Mouse (Mus musculus) B cell, adult 2 months (primary cell): Measurements from ENCODE around the gene Aak1.
"Not testable (repeated sequence)": the region's sequence is repeated elsewhere in the genome, so short reads cannot be mapped to it uniquely, and the experiment has no call there.

Experiments
- DNase-seq, 2 experiments: peaks; one replicate each; pipeline ENCODE4 v3.0.0; 2022

Gene Aak1

GRCm38 (mm10) chr6:87031310-87031709 lies 182.0 kb downstream of the Aak1 start:
- DNase-seq: not testable (repeated sequence)

- DNase-seq: no peak
Measured at GRCm38 (mm10) chr6:87032401-87032800, 183.1 kb downstream of the Aak1 start.

DNA sequence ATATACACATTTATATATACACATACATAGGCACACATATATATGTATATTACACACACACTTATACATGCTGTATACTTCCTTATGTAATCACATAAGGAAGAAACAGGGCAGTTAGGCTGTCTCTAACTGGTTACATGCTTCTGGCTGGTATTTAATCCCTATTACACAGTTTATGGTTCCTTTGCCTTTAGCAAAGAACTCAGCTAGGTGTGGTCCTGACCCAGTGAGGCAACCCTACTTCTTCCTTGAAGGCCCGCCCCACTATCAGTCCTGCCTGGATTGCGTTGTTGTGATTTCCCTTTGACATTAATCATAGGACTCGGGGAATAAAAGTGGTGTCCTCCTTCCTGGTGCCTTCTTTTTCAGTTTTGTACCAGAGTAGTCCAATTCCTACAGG lies 185.1 kb downstream of the Aak1 start:
- no peak for DNase-seq

DNA sequence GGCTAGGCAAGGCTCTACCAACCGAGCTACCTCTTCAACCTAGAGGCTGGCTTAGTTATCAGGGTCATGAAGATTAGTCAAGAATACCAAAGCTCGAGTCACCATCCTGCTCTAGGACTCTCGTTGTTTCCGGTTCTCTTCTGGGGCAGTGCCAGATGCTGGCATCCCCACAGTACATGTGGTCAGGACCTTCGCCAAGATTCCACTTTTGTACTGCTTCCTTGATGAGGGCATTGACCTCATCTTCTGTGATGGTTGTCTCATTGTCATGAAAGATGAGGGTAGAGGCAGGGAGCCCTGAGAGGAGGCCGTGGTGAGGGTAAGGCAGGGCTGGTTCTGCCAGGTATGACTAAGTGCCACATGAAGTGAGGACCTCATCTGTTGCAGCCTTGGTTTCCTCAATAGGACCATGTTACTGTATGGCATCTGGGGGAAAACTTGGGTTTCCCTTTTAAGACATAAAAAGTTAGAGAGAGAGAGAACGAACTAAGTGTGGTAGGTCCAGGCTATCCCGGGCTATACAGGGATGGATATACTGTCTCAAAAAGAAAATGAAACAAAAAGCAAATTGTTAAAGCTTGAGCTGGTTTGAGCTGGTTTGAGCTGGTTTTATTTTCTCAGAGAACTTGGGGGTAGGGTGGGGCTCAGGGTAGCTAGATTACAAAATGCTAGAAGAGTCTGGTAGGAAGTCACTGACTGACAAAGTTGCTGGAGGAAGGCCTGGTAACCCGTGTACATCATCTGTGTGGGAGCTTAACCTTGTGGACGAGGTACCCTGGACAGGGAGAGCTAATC lies 188.7 kb downstream of the Aak1 start:
- no peak for DNase-seq

- no peak for DNase-seq
Measured at GRCm38 (mm10) chr6:87039161-87039560, 189.8 kb downstream of the Aak1 start.

GRCm38 (mm10) chr6:87040971-87041370 lies 191.7 kb downstream of the Aak1 start:
- DNase-seq: no peak

GRCm38 (mm10) chr6:87041431-87041830 lies 192.1 kb downstream of the Aak1 start:
- no peak for DNase-seq

DNA sequence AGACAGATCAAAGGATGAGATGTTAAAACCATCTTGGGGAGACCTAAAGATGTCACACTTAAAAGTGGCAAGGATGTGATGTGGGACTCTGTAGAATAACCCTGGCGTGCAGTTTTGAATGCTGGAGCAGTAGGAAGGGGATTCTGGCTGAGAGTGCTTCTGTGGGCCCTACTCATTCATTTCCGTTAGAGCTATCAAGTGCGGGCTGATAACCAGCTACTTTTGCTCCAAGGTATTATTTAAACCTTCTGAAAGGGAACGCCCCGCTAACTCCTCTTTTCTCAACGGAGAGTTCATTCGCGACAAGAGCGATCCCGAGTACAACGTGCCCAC lies 192.7 kb downstream of the Aak1 start:
- DNase-seq: no peak

GRCm38 (mm10) chr6:87042337-87043130 lies 193.2 kb downstream of the Aak1 start, which contains the start of gene Gfpt1:
Gene Gfpt1, plus strand, starts transcription at chr6:87042846.
- DNase-seq: peak; percentile 96 to 97

- no peak for DNase-seq
Measured at GRCm38 (mm10) chr6:87043131-87043516, 193.8 kb downstream of the Aak1 start.

DNA sequence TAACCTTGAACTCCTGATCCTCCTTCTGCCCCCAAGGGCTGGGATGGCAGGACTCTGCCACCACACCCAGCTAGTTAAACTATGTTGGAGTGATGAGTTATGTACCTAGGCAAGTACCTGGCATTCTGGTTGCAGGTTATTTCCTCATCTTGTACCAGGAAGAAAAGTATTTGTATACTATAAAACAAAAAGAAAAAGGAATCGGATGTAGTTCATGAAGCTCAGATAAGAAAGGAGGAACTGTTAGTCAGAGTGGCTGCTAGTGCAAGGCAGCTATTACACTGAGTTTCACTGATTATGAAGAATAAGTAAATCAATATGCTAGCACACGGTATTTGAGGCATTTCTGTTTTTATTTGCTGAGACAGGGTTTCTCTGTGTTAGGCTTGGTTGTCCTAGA lies 195.6 kb downstream of the Aak1 start:
- no peak for DNase-seq

GRCm38 (mm10) chr6:87045507-87045906 lies 196.2 kb downstream of the Aak1 start:
- no peak for DNase-seq

DNA sequence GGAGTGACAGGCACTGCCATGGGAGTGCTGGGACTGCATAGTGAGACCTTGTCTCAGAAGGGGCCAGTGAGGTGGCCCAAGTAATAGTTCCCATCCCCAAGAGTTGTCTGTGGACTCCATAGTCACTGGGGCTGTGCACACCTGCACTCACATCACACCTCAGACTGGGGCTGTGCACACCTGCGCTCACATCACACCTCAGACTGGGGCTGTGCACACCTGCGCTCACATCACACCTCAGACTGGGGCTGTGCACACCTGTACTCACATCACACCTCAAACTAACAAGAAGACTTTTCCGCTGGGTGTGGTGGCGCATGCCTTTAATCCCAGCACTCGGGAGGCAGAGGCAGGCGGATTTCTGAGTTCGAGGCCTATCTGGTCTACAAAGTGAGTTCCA lies 199.4 kb downstream of the Aak1 start:
- DNase-seq: not testable (repeated sequence)

DNA sequence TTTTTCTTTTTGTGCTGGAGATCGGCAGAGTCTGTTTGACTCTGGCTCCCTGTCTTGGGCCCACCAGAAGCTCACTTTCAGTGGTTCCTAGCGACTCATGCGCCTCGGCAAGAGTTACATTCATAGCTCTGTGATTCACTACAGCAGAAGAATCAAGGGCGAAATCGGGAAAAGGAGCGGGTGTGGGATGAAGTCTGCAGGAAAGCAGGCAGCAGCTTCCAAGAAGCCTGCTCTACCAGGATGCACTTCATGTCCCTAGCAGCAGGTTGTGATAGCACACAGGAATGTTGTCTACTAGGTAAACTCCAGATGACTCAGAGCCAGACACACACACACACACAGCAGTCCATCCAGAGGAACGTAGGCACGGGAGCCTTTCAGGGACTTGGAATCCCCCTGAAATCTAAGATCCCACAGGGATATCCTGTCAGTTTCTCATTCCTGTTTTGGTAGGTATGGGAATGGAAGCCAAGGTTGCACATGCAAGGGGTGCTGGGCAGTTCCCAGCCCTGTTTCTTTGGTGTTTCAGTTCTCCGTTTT lies 202.6 kb downstream of the Aak1 start:
- no peak for DNase-seq
